Mouse (Mus musculus) small intestine, adult 2 months (tissue): Measurements from ENCODE around the gene Nr3c2. TPM values are rescaled to one million over a fixed set of nuclear protein-coding genes. Genes with fewer than 3 reads are reported as not detected.

Experiments
- H3K27ac ChIP-seq: fragments of 200-500 bp; 2 replicates; pipeline ENCODE4 v1.5.1; 2012; ENCODE audit warnings: low read depth, low read length, control low read depth, inconsistent platforms; ENCODE audit not compliant: insufficient read depth
- H3K27me3 ChIP-seq: fragments of 200-500 bp; 2 replicates; pipeline ENCODE4 v1.6.1; 2012; ENCODE audit warnings: mild to moderate bottlenecking, moderate library complexity, low read length, inconsistent platforms; ENCODE audit not compliant: control insufficient read depth, insufficient read depth
- H3K36me3 ChIP-seq: fragments of 200-500 bp; 2 replicates; pipeline ENCODE4 v1.6.1; 2012; ENCODE audit warnings: mild to moderate bottlenecking, low read length, control low read depth, inconsistent platforms; ENCODE audit not compliant: control insufficient read depth, insufficient read depth
- H3K4me1 ChIP-seq: fragments of 200-500 bp; 2 replicates; pipeline ENCODE4 v1.6.1; 2012; ENCODE audit warnings: low read length, inconsistent platforms, mixed read lengths; ENCODE audit not compliant: control insufficient read depth, insufficient read depth, insufficient read length
- H3K4me3 ChIP-seq: fragments of 200-500 bp; 2 replicates; pipeline ENCODE4 v1.5.1; 2012; ENCODE audit warnings: low read depth, mild to moderate bottlenecking, control low read depth, inconsistent platforms, low read length, moderate library complexity
- CTCF ChIP-seq: fragments of 200-500 bp; IDR thresholded peaks from 2 replicates; pipeline ENCODE4 v1.5.1; 2012; ENCODE audit warnings: low read depth, mild to moderate bottlenecking, control low read depth, inconsistent platforms, low read length, moderate library complexity, mixed read lengths; ENCODE audit not compliant: insufficient replicate concordance, insufficient read length; ENCODE audit errors: extremely low read depth
- POLR2A ChIP-seq: fragments of 200-500 bp; IDR thresholded peaks from 2 replicates; pipeline ENCODE4 v1.6.1; 2012; ENCODE audit warnings: low read depth, mild to moderate bottlenecking, control low read depth, inconsistent platforms, low read length, moderate library complexity
- WGBS: fragments of 180-500 bp; shearing (Covaris S2); methylation state at CpG from one replicate; pipeline ENCODE4 v1.1.7; 2018; 5-methylcytosine and 5-hydroxymethylcytosine counted together
- polyA plus RNA-seq: library from polyadenylated mRNA; depleted of rRNA; stranded (reverse); fragments of >200 nt; gene quantifications from 2 replicates; pipeline ENCODE4 v1.2.3, GENCODE M21; 2012

Nr3c2 gene
- polyA plus RNA-seq, 1 experiment: 12.0 TPM

GRCm38 (mm10) chr8:77114769-77115168, 215.5 kb downstream of the Nr3c2 start:
- Histone ChIP-seq H3K27me3 (no peaks in the 10 kb centered on the region), H3K4me3 (no peak overlapping the region), H3K4me1 (peaks cover 10% of the 10 kb centered on the region; the same call in 1 of the 2 replicates), H3K36me3 (no peaks in the 10 kb centered on the region), H3K27ac (no peak overlapping the region)
- TF ChIP-seq POLR2A: no peak
- no peak for TF ChIP-seq CTCF
- 92% methylated on average over 10 of the region's 10 CpGs for whole genome bisulfite sequencing

- 21% methylated on average over 7 of the region's 7 CpGs for WGBS
- Histone ChIP-seq H3K27me3 (no peaks in the 10 kb centered on the region), H3K27ac (peak overlapping the region; percentile 57; the same call in 1 of the 2 replicates), H3K4me1 (peaks cover 10% of the 10 kb centered on the region; the same call in 1 of the 2 replicates), H3K4me3 (no peak overlapping the region), H3K36me3 (no peaks in the 10 kb centered on the region)
- TF ChIP-seq CTCF: no peak
- no peak for TF ChIP-seq POLR2A
Measured at GRCm38 (mm10) chr8:77116419-77117079, 217.3 kb downstream of the Nr3c2 start.

GRCm38 (mm10) chr8:77120810-77121570, 221.7 kb downstream of the Nr3c2 start:
- 0 out of 2 replicates have a peak, but pooled peaks cover 2% of the 10 kb centered on the region for H3K36me3 ChIP-seq
- H3K4me1 ChIP-seq: peaks cover 6% of the 10 kb centered on the region; the same call in 1 of the 2 replicates
- H3K27me3 ChIP-seq: no peaks in the 10 kb centered on the region
- TF ChIP-seq CTCF (no peak), POLR2A (no peak)
- no peak overlapping the region for H3K4me3 ChIP-seq
- H3K27ac ChIP-seq: no peak overlapping the region
- WGBS: 64% methylated on average over 10 of the region's 10 CpGs

- Histone ChIP-seq H3K4me3 (no peak overlapping the region), H3K27ac (no peak overlapping the region), H3K27me3 (no peaks in the 10 kb centered on the region), H3K36me3 (0 out of 2 replicates have a peak, but pooled peaks cover 2% of the 10 kb centered on the region), H3K4me1 (peaks cover 4% of the 10 kb centered on the region; the same call in 1 of the 2 replicates)
- TF ChIP-seq CTCF: no peak
- 69% methylated on average over 1 of the region's 1 CpGs for WGBS
Measured at GRCm38 (mm10) chr8:77121571-77121890, 222.3 kb downstream of the Nr3c2 start.

GRCm38 (mm10) chr8:77122300-77122699, 223.1 kb downstream of the Nr3c2 start:
- WGBS: 53% methylated on average over 5 of the region's 5 CpGs
- TF ChIP-seq CTCF (no peak), POLR2A (no peak)
- H3K4me3 ChIP-seq: no peak overlapping the region
- no peak overlapping the region for H3K27ac ChIP-seq
- no peaks in the 10 kb centered on the region; the same call in 1 of the 2 replicates for H3K4me1 ChIP-seq
- no peaks in the 10 kb centered on the region for H3K27me3 ChIP-seq
- 0 out of 2 replicates have a peak, but pooled peaks cover 2% of the 10 kb centered on the region for H3K36me3 ChIP-seq

- 92% methylated on average over 7 of the region's 7 CpGs for WGBS
- TF ChIP-seq POLR2A: no peak
- TF ChIP-seq CTCF: no peak
Measured at GRCm38 (mm10) chr8:77125777-77126176, 226.5 kb downstream of the Nr3c2 start.

GRCm38 (mm10) chr8:77128006-77128405, 228.8 kb downstream of the Nr3c2 start:
- H3K27ac ChIP-seq: no peak overlapping the region
- no peak overlapping the region for H3K4me3 ChIP-seq
- H3K36me3 ChIP-seq: peaks cover 4% of the 10 kb centered on the region; the same call in 1 of the 2 replicates
- 76% methylated on average over 4 of the region's 4 CpGs for WGBS
- peaks cover 2% of the 10 kb centered on the region; the same call in 1 of the 2 replicates for H3K4me1 ChIP-seq
- no peak for TF ChIP-seq POLR2A
- no peak for TF ChIP-seq CTCF
- no peaks in the 10 kb centered on the region for H3K27me3 ChIP-seq

More at GRCm38 (mm10) chr8:77125777-77126176, 226.5 kb downstream of the Nr3c2 start:
- Histone ChIP-seq H3K36me3 (peaks cover 4% of the 10 kb centered on the region; the same call in 1 of the 2 replicates), H3K27me3 (no peaks in the 10 kb centered on the region), H3K4me3 (no peak overlapping the region), H3K4me1 (no peaks in the 10 kb centered on the region), H3K27ac (no peak overlapping the region)
